Mouse (Mus musculus) spleen, adult 2 months (tissue): ENCODE results near the gene Olfr1016.

ENCODE experiments used
- CTCF ChIP-seq: fragments of 200-500 bp; IDR thresholded peaks from 2 replicates; pipeline ENCODE4 v1.5.1; 2011; ENCODE audit warnings: mild to moderate bottlenecking, inconsistent platforms; ENCODE audit not compliant: insufficient read depth, insufficient read length, insufficient replicate concordance; ENCODE audit errors: extremely low read depth
- POLR2A ChIP-seq: fragments of 200-500 bp; IDR thresholded peaks from 2 replicates; pipeline ENCODE4 v1.6.1; 2011; ENCODE audit warnings: low read depth, low read length, inconsistent platforms

- TF ChIP-seq CTCF (no peak), POLR2A (no peak)
Observed at GRCm38 (mm10) chr2:85804501-85804900, 2.2 kb upstream of the Olfr1016 start.
